Mouse (Mus musculus): Measurements from ENCODE around the gene Nedd8.

DNA sequence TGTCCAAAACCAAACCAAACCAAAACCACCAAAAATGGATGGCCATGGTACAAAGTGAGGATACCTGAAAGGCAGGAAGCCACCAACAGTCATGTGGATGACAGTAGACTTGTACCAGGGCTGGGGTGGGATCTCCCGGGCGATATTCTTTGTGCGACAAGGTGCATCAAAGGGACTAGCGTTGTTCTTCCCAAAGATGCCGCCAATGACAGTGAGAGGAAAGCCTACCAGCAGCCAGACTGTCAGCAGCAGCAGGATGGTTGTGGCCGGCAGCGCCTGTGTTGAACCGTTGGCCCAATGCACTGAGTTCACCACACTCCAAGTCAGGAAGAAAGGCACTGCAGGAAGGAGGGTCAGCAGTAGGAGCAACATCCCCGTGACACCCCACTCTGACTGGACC is 34.1 kb downstream of the Nedd8 start, which contains the start of gene Gm49378:
- TF ChIP-seq POLR2A (IDR thresholded peaks at IDR 0.05; ENCODE audit: insufficient read length, low read depth) (no peak), USF1 (IDR thresholded peaks at IDR 0.05; ENCODE audit: low read depth) (no peak)

Measured in myocyte (in vitro differentiated cells).